Mouse (Mus musculus) stomach, embryonic 16.5 days (tissue): ENCODE measurements around the gene Olfr872. TPM values are rescaled to one million over a fixed set of nuclear protein-coding genes. Genes with fewer than 3 reads are reported as not detected.

Source experiments
- ATAC-seq: fragments of 200-750 bp; cut with Nextera tagmentation; 2 replicates; pipeline ENCODE4 v1.8.0; 2017; ENCODE audit warnings: moderate number of reproducible peaks, moderate TSS enrichment; ENCODE audit not compliant: insufficient read depth, low FRiP score
- H3K27ac ChIP-seq: fragments of 300-500 bp; sonication (generic); 2 replicates; pipeline ENCODE4 v1.5.1; 2014; ENCODE audit warnings: low read length
- H3K27me3 ChIP-seq: fragments of 300-500 bp; sonication (generic); 2 replicates; pipeline ENCODE4 v1.6.1; 2014; ENCODE audit warnings: low read length, control low read depth, mixed read lengths; ENCODE audit not compliant: control insufficient read depth, insufficient read depth
- H3K36me3 ChIP-seq: fragments of 300-500 bp; sonication (generic); 2 replicates; pipeline ENCODE4 v1.6.1; 2014; ENCODE audit warnings: low read length; ENCODE audit not compliant: control insufficient read depth, insufficient read depth
- H3K4me1 ChIP-seq: fragments of 300-500 bp; sonication (generic); 2 replicates; pipeline ENCODE4 v1.6.1; 2014; ENCODE audit warnings: low read length, control low read depth, mixed read lengths; ENCODE audit not compliant: control insufficient read depth, insufficient read depth
- H3K4me2 ChIP-seq: fragments of 300-500 bp; sonication (generic); 2 replicates; pipeline ENCODE4 v1.6.1; 2014; ENCODE audit warnings: low read depth, low read length, mixed read lengths
- H3K4me3 ChIP-seq: fragments of 300-500 bp; sonication (generic); replicated peaks from 2 replicates; pipeline ENCODE4 v1.5.1; 2014; ENCODE audit warnings: mild to moderate bottlenecking, low read length
- H3K9ac ChIP-seq: fragments of 300-500 bp; sonication (generic); 2 replicates; pipeline ENCODE4 v1.6.1; 2014; ENCODE audit warnings: low read length
- H3K9me3 ChIP-seq: fragments of 300-500 bp; sonication (generic); replicated peaks from 2 replicates; pipeline ENCODE4 v1.6.1; 2016; ENCODE audit warnings: low read length, control low read depth; ENCODE audit not compliant: control insufficient read depth
- WGBS: fragments of 180-500 bp; shearing (Covaris S2); extraction: QIAGEN DNeasy Blood & Tissue Kit; methylation state at CpG from one replicate; pipeline ENCODE4 v1.1.7; 2014; 5-methylcytosine and 5-hydroxymethylcytosine counted together
- polyA plus RNA-seq: library from polyadenylated mRNA; unstranded; fragments of >200 nt; fragmentation: Nextera tagmentation; extraction: Ambion mirVana; gene quantifications from 2 replicates; pipeline ENCODE4 v1.2.1, GENCODE M21; 2015

The Olfr872 gene
- polyA plus RNA-seq, 1 experiment from 2014 or later, result not detected

- Histone ChIP-seq H3K4me1 (no peaks in the 10 kb centered on the region), H3K9ac (no peak within 1 kb of the TSS), H3K4me2 (no peak within 1 kb of the TSS), H3K36me3 (no peaks in the 10 kb centered on the region), H3K4me3 (no peak within 1 kb of the TSS), H3K27me3 (no peaks in the 10 kb centered on the region), H3K27ac (no peak within 1 kb of the TSS), H3K9me3 (no peaks in the 10 kb centered on the region)
- no peak for ATAC-seq
- WGBS, result 84% methylated on average over 1 of the region's 1 CpGs
Observed at GRCm38 (mm10) chr9:20298232-20298631, 61.3 kb downstream of the Olfr872 start, which contains the start of gene Olfr873. Gene Olfr873, plus strand, starts transcription at chr9:20298532.

Other genes with a start within 250 kb of the Olfr872 start
- not detected in 2 replicates for gene Olfr866, start 209.1 kb upstream of the Olfr872 start, polyA plus RNA-seq
- gene Olfr867, start 179.6 kb upstream of the Olfr872 start, polyA plus RNA-seq, result not detected in 2 replicates
- gene Olfr868, start 138.5 kb upstream of the Olfr872 start, polyA plus RNA-seq, result not detected in 2 replicates
- not detected in 2 replicates for gene Olfr869, start 108.1 kb upstream of the Olfr872 start, polyA plus RNA-seq
- gene Olfr870, start 63.1 kb upstream of the Olfr872 start, polyA plus RNA-seq, result not detected in 2 replicates
- gene Olfr871, start 24.9 kb upstream of the Olfr872 start, polyA plus RNA-seq, result not detected in 2 replicates
- not detected in 2 replicates for gene Olfr39, start 45.2 kb downstream of the Olfr872 start, polyA plus RNA-seq
- not detected in 2 replicates for gene Olfr873, start 61.4 kb downstream of the Olfr872 start, polyA plus RNA-seq
- gene Olfr18, start 99.0 kb downstream of the Olfr872 start, polyA plus RNA-seq, result not detected in 2 replicates
- gene Zfp560, start 148.1 kb downstream of the Olfr872 start, polyA plus RNA-seq, result 26.0 and 33.0 TPM in 2 replicates
- gene Zfp26, start 223.0 kb downstream of the Olfr872 start, polyA plus RNA-seq, result 15.4 and 18.7 TPM in 2 replicates